ENCODE assay signal across 9 mouse cellular contexts in genomic region chr9:98952171-98953050, GRCm38 (mm10). TPM values are rescaled to one million over a fixed set of nuclear protein-coding genes. Genes with fewer than 3 reads are reported as not detected.
DNase-seq lines count a peak whose midpoint lies in the region; ATAC-seq and TF ChIP-seq lines count a peak whose summit lies in the region.
"Had no signal": no experiment of that assay in that cellular context is flagged by ENCODE, and none has a peak within 500 bp of the region (broad histone marks: within the 10 kb centered on the region; RNA-seq: fewer than 3 reads in every experiment).

No protein-coding gene starts in this region.

- no peaks in the 10 kb centered on the region for H3K9me3 ChIP-seq in kidney, postnatal 0 days (replicated peaks; ENCODE audit: low read length)
- no peaks in the 10 kb centered on the region for H3K9me3 ChIP-seq in midbrain, embryonic 12.5 days

- no peak for ATAC-seq in kidney, postnatal 0 days (replicated peaks; ENCODE audit: low FRiP score, low read depth)
- ATAC-seq in midbrain, embryonic 12.5 days (ENCODE audit: low FRiP score, low read depth): no peak

- no peak overlapping the region for H3K9ac ChIP-seq in kidney, postnatal 0 days (ENCODE audit: low read depth, low read length)
- peak overlapping the region; percentile 29; the same call in 1 of the 2 replicates for H3K9ac ChIP-seq in midbrain, embryonic 12.5 days (replicated peaks)

- no peaks in the 10 kb centered on the region for H3K36me3 ChIP-seq in kidney, postnatal 0 days (ENCODE audit: insufficient read depth, low read length)
- no peaks in the 10 kb centered on the region for H3K36me3 ChIP-seq in midbrain, embryonic 12.5 days

- under 1% methylated on average over 40 of the region's 40 CpGs for WGBS in kidney, postnatal 0 days
- WGBS in midbrain, embryonic 12.5 days: under 1% methylated on average over 39 of the region's 40 CpGs

- H3K4me1 ChIP-seq in kidney, postnatal 0 days (replicated peaks; ENCODE audit: insufficient read depth, low read length): peaks cover 22% of the 10 kb centered on the region; the same call in 1 of the 2 replicates
- peaks cover 37% of the 10 kb centered on the region for H3K4me1 ChIP-seq in midbrain, embryonic 12.5 days

- H3K4me3 ChIP-seq in kidney, postnatal 0 days (replicated peaks; ENCODE audit: low read depth, low read length): 0 out of 2 replicates have a peak overlapping the region, but pooled peaks have one; percentile 9
- peak overlapping the region; percentile 27 for H3K4me3 ChIP-seq in midbrain, embryonic 12.5 days

- H3K4me2 ChIP-seq in kidney, postnatal 0 days (ENCODE audit: low read length): peak overlapping the region; percentile 25; the same call in 1 of the 2 replicates
- H3K4me2 ChIP-seq in midbrain, embryonic 12.5 days (replicated peaks): peak overlapping the region; percentile 45

- DNase-seq in kidney, postnatal 0 days (ENCODE audit: low spot score): no peak
- DNase-seq in kidney, postnatal 14 days: no peak
- DNase-seq in embryo, embryonic 10.5 days (ENCODE audit: low spot score): peak; percentile 51
- DNase-seq in heart, postnatal 4 days: peak; percentile 28
- DNase-seq in layer of hippocampus, postnatal 14 days (ENCODE audit: low spot score in 2 of 2): no peak
- DNase-seq in lung, postnatal 10 days: no peak
- no peak for DNase-seq in thymus, postnatal 36 days

- H3K27me3 ChIP-seq in kidney, postnatal 0 days (ENCODE audit: insufficient read depth, low read length): peaks cover 82% of the 10 kb centered on the region
- H3K27me3 ChIP-seq in midbrain, embryonic 12.5 days: peaks cover 85% of the 10 kb centered on the region

- TF ChIP-seq CTCF in kidney, postnatal 0 days (IDR thresholded peaks at IDR 0.05; ENCODE audit: low read depth): no peak

- no peak overlapping the region for H3K27ac ChIP-seq in kidney, postnatal 0 days
- no peak overlapping the region for H3K27ac ChIP-seq in midbrain, embryonic 12.5 days (replicated peaks)

RNA-seq across cellular contexts. Expression of gene Foxl2, which starts 2.7 kb away (rescaled TPM):
- polyA plus RNA-seq in kidney, postnatal 0 days (2015; fragmentation: Nextera tagmentation; extraction: Ambion mirVana): not detected in 2 replicates
- not detected for total RNA-seq in heart, postnatal 4 days (2021)
- 2.7 and 4.1 TPM in 2 replicates for polyA plus RNA-seq in midbrain, embryonic 12.5 days (2016; fragmentation: Nextera tagmentation; extraction: Ambion mirVana)
- 1 to 10 TPM; 1.4 to 1.6 TPM for total RNA-seq in layer of hippocampus, postnatal 14 days (2021)
- polyA plus RNA-seq: heart, postnatal 0 days had no signal

RNA-seq across cellular contexts. Expression of gene Faim, which starts 33.8 kb away (rescaled TPM):
- 59.1 and 61.3 TPM in 2 replicates for polyA plus RNA-seq in kidney, postnatal 0 days (2015; fragmentation: Nextera tagmentation; extraction: Ambion mirVana)
- total RNA-seq in heart, postnatal 4 days (2021): 10 to 100 TPM; 12.5 to 14.2 TPM
- 84.9 and 88.0 TPM in 2 replicates for polyA plus RNA-seq in midbrain, embryonic 12.5 days (2016; fragmentation: Nextera tagmentation; extraction: Ambion mirVana)
- 10 to 100 TPM; 53.8 to 58.5 TPM for total RNA-seq in layer of hippocampus, postnatal 14 days (2021)

RNA-seq across cellular contexts. Expression of gene 7420426K07Rik, which starts 49.5 kb away (rescaled TPM):
- not detected in 2 replicates for polyA plus RNA-seq in kidney, postnatal 0 days (2015; fragmentation: Nextera tagmentation; extraction: Ambion mirVana)
- not detected for total RNA-seq in heart, postnatal 4 days (2021)
- polyA plus RNA-seq in midbrain, embryonic 12.5 days (2016; fragmentation: Nextera tagmentation; extraction: Ambion mirVana): not detected in 2 replicates
- not detected for total RNA-seq in layer of hippocampus, postnatal 14 days (2021)
- polyA plus RNA-seq: heart, postnatal 0 days had no signal

Comparison
In these comparisons a context has a peak if more than half of its experiments do, and no peak if none do; other contexts are left out.
1. DNase-seq: peak in embryo, embryonic 10.5 days (single experiment) and heart, postnatal 4 days (single experiment); none in kidney, postnatal 0 days (single experiment), kidney, postnatal 14 days (single experiment), layer of hippocampus, postnatal 14 days (0 of 2), lung, postnatal 10 days (single experiment) and thymus, postnatal 36 days (0 of 2).